14 mouse cellular contexts compared by ENCODE assay signal in the genomic region with DNA sequence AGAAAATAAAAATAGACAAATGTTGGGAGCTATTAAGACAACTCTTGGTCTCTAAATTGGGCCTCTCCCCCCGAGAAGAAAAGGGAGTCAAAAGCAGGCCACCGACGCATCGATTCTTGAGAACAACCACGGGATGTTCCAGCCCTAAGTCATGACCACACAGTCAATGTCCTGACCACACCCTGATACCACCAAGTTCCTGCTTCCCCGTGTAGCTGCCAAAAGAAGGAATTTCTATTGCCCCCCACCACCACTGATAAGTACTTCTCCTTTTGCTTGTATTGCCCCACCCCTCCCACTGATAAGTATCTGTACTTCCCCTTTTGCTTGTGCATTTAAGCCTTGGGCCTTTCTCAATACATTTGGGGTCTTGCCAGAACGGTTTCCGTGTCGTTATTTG. TPM values are rescaled to one million over a fixed set of nuclear protein-coding genes. Genes with fewer than 3 reads are reported as not detected.
"Had no signal": no experiment of that assay in that cellular context is flagged by ENCODE, and none has a peak within 500 bp of the region (broad histone marks: within the 10 kb centered on the region; RNA-seq: fewer than 3 reads in every experiment).

No protein-coding gene starts in this region.

RNA-seq across cellular contexts. Expression of a gene that starts 50.9 kb away (rescaled TPM):
- total RNA-seq: common myeloid progenitor, adult 5-6 weeks; gastrocnemius, adult 18-20 months; gastrocnemius, adult 2 months; gastrocnemius, adult 8-10 months; gastrocnemius, postnatal 10 days; gastrocnemius, postnatal 14 days; gastrocnemius, postnatal 25 days; gastrocnemius, postnatal 36 days; gastrocnemius, postnatal 4 days; granulocyte monocyte progenitor cell, adult 5-6 weeks; heart, adult 18-20 months; heart, adult 2 months had no signal
- polyA plus RNA-seq: erythroblast, embryonic 14.5 days; gonadal fat pad, adult 2 months; heart, adult 2 months had no signal
